Mouse (Mus musculus) bone marrow macrophage, adult 2 months (primary cell): ENCODE measurements around the gene Akap2.

ENCODE experiments used
- CTCF ChIP-seq: IDR thresholded peaks from 2 replicates; pipeline ENCODE4 v1.5.1; 2012; ENCODE audit warnings: low read depth, mild to moderate bottlenecking, low read length, moderate library complexity
- POLR2A ChIP-seq: IDR thresholded peaks from 2 replicates; pipeline ENCODE4 v1.6.1; 2012; ENCODE audit warnings: mild to moderate bottlenecking, low read depth, low read length, borderline replicate concordance

- TF ChIP-seq POLR2A (no peak), CTCF (no peak)
Observed at GRCm38 (mm10) chr4:57883520-57884421, 166.3 kb downstream of the Akap2 start.
